Mouse (Mus musculus) adrenal gland, adult 2 months (tissue): Measurements from ENCODE around the gene Il2rb. TPM values are rescaled to one million over a fixed set of nuclear protein-coding genes. Genes with fewer than 3 reads are reported as not detected.

Experiments
- DNase-seq: peaks from one replicate; pipeline ENCODE4 v3.0.0; 2021
- long read RNA-seq: library from polyadenylated mRNA; stranded (forward); transcript quantifications from one replicate; pipeline ENCODE4 v2.0.0, GENCODE M21; 2021
- polyA plus RNA-seq: library from polyadenylated mRNA; depleted of rRNA; stranded (reverse); fragments of >200 nt; gene quantifications from 2 replicates; pipeline ENCODE4 v1.2.3, GENCODE M21; 2012; rRNA removed
- total RNA-seq, 2 experiments: library from RNA; stranded (reverse); gene quantifications; 2 replicates each; pipeline ENCODE4 v1.2.3; 2021

Il2rb gene
- 1 to 10 TPM; 1.3 to 1.5 TPM for total RNA-seq
- polyA plus RNA-seq: 3.8 and 4.9 TPM in 2 replicates
- long read RNA-seq, full-length matches to known transcripts: 1 of 2 reads
- long read RNA-seq, partial matches to known transcripts: 0 of 2 reads
- long read RNA-seq, other reads (novel, unspliced or antisense): 1 of 2 reads

GRCm38 (mm10) chr15:78494968-78495406 is at the start of gene Il2rb:
Gene Il2rb, minus strand, starts transcription at chr15:78495271.
- DNase-seq: no peak

GRCm38 (mm10) chr15:78544561-78545001 is 49.5 kb upstream of the Il2rb start, which contains the start of gene Sstr3:
Gene Sstr3, minus strand, starts transcription at chr15:78544685.
- DNase-seq: peak; percentile 79

GRCm38 (mm10) chr15:78544041-78544440 is 49.0 kb upstream of the Il2rb start:
- no peak for DNase-seq

- DNase-seq: no peak
Observed at GRCm38 (mm10) chr15:78542767-78543303, 47.8 kb upstream of the Il2rb start.

- DNase-seq: no peak
Observed at GRCm38 (mm10) chr15:78542098-78542766, 47.2 kb upstream of the Il2rb start.

GRCm38 (mm10) chr15:78541606-78542005 is 46.5 kb upstream of the Il2rb start:
- DNase-seq: no peak

- DNase-seq: no peak
Observed at GRCm38 (mm10) chr15:78541036-78541435, 46.0 kb upstream of the Il2rb start.

GRCm38 (mm10) chr15:78535723-78536421 is 40.8 kb upstream of the Il2rb start:
- peak; percentile 42 for DNase-seq

GRCm38 (mm10) chr15:78533346-78533835 is 38.3 kb upstream of the Il2rb start:
- DNase-seq: no peak

- DNase-seq: no peak
Observed at GRCm38 (mm10) chr15:78532566-78533345, 37.7 kb upstream of the Il2rb start.

GRCm38 (mm10) chr15:78531901-78532469 is 36.9 kb upstream of the Il2rb start:
- peak; percentile 98 for DNase-seq

GRCm38 (mm10) chr15:78531451-78531720 is 36.3 kb upstream of the Il2rb start:
- no peak for DNase-seq

GRCm38 (mm10) chr15:78530671-78531450 is 35.8 kb upstream of the Il2rb start, which contains the start of gene C1qtnf6:
Gene C1qtnf6, minus strand, starts transcription at chr15:78531416.
- peak; percentile 91 for DNase-seq

GRCm38 (mm10) chr15:78530141-78530540 is 35.1 kb upstream of the Il2rb start:
- no peak for DNase-seq

- peak; percentile 91 for DNase-seq
Observed at GRCm38 (mm10) chr15:78529428-78529990, 34.4 kb upstream of the Il2rb start.

GRCm38 (mm10) chr15:78528726-78529411 is 33.8 kb upstream of the Il2rb start:
- DNase-seq: peak; percentile 65

GRCm38 (mm10) chr15:78527973-78528372 is 32.9 kb upstream of the Il2rb start:
- peak; percentile 67 for DNase-seq

- DNase-seq: no peak
Observed at GRCm38 (mm10) chr15:78524163-78524562, 29.1 kb upstream of the Il2rb start.

GRCm38 (mm10) chr15:78521892-78522291 is 26.8 kb upstream of the Il2rb start:
- no peak for DNase-seq

- DNase-seq: no peak
Observed at GRCm38 (mm10) chr15:78521331-78521730, 26.3 kb upstream of the Il2rb start.
